Mouse (Mus musculus): ENCODE data around the gene Col27a1.

DNA sequence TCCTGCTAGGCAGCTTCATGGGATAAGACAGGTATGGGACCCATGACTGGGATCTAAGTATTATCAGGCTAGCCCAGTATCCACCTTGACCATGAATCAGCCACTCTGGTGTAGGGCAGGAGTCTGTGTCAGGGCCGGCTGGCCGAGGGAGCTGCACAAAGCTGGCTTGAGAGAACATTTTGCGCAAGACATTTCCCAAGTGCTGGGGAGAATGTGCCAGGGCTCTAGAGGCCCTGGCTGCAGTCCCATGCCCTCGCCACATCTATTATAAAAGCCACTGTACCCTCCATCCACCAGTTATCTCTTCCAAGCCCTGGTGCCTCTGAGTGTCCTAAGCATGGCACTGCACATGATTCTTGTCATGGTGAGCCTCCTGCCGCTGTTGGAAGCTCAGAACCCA lies 148.3 kb downstream of the Col27a1 start, which contains the start of gene Orm2:
- no peak for TF ChIP-seq CTCF (IDR thresholded peaks at IDR 0.05; ENCODE audit: insufficient read depth, low read length)
- TF ChIP-seq POLR2A (IDR thresholded peaks at IDR 0.05; ENCODE audit: borderline replicate concordance, extremely low read depth, low read depth, low read length), result no peak
